Mouse (Mus musculus) lung, postnatal 0 days (tissue): Measurements from ENCODE around the gene Zmpste24. TPM values are rescaled to one million over a fixed set of nuclear protein-coding genes. Genes with fewer than 3 reads are reported as not detected.

Experiments used
- ATAC-seq: fragments of 200-750 bp; cut with Nextera tagmentation; 2 replicates; pipeline ENCODE4 v1.8.0; 2017; ENCODE audit warnings: moderate library complexity
- DNase-seq: peaks from one replicate; pipeline ENCODE4 v3.0.0-alpha.2; 2016; ENCODE audit warnings: low spot score
- H3K27ac ChIP-seq: fragments of 300-500 bp; sonication (generic); 2 replicates; pipeline ENCODE4 v1.5.1; 2014; ENCODE audit warnings: antibody characterized with exemption, mild to moderate bottlenecking, low read length, mixed read lengths
- H3K27me3 ChIP-seq: fragments of 300-500 bp; sonication (generic); replicated peaks from 2 replicates; pipeline ENCODE4 v1.6.1; 2014; ENCODE audit warnings: low read length, mixed read lengths; ENCODE audit not compliant: insufficient read depth
- H3K36me3 ChIP-seq: fragments of 300-500 bp; sonication (generic); 2 replicates; pipeline ENCODE4 v1.6.1; 2014; ENCODE audit warnings: low read length, mixed read lengths; ENCODE audit not compliant: insufficient read depth
- H3K4me1 ChIP-seq: fragments of 300-500 bp; sonication (generic); 2 replicates; pipeline ENCODE4 v1.6.1; 2014; ENCODE audit warnings: antibody characterized with exemption, low read depth, low read length, mixed read lengths; ENCODE audit not compliant: insufficient read depth
- H3K4me2 ChIP-seq: fragments of 300-500 bp; sonication (generic); replicated peaks from 2 replicates; pipeline ENCODE4 v1.6.1; 2014; ENCODE audit warnings: low read depth, mild to moderate bottlenecking, low read length, moderate library complexity, mixed read lengths
- H3K4me3 ChIP-seq: fragments of 300-500 bp; sonication (generic); 2 replicates; pipeline ENCODE4 v1.5.1; 2014; ENCODE audit warnings: low read depth, low read length
- H3K9ac ChIP-seq: fragments of 300-500 bp; sonication (generic); replicated peaks from 2 replicates; pipeline ENCODE4 v1.6.1; 2014; ENCODE audit warnings: low read depth, mild to moderate bottlenecking
- H3K9me3 ChIP-seq: fragments of 300-500 bp; sonication (generic); 2 replicates; pipeline ENCODE4 v1.6.1; 2016; ENCODE audit warnings: low read length, mixed read lengths
- CTCF ChIP-seq: IDR thresholded peaks from 2 replicates; pipeline ENCODE4 v1.5.1; 2016; ENCODE audit warnings: antibody characterized with exemption, mild to moderate bottlenecking
- EP300 ChIP-seq: IDR thresholded peaks from 2 replicates; pipeline ENCODE4 v1.6.1; 2016; ENCODE audit warnings: antibody characterized with exemption, mild to moderate bottlenecking, control low read depth
- WGBS: fragments of 180-500 bp; shearing (Covaris S2); extraction: QIAGEN DNeasy Blood & Tissue Kit; methylation state at CpG from one replicate; pipeline ENCODE4 v1.1.7; 2014; 5-methylcytosine and 5-hydroxymethylcytosine counted together
- polyA plus RNA-seq: library from polyadenylated mRNA; unstranded; fragments of >200 nt; fragmentation: Nextera tagmentation; extraction: Ambion mirVana; gene quantifications from 2 replicates; pipeline ENCODE4 v1.2.1, GENCODE M21; 2015

Gene Zmpste24
- polyA plus RNA-seq, 1 experiment from 2014 or later, result 24.8 TPM

DNA sequence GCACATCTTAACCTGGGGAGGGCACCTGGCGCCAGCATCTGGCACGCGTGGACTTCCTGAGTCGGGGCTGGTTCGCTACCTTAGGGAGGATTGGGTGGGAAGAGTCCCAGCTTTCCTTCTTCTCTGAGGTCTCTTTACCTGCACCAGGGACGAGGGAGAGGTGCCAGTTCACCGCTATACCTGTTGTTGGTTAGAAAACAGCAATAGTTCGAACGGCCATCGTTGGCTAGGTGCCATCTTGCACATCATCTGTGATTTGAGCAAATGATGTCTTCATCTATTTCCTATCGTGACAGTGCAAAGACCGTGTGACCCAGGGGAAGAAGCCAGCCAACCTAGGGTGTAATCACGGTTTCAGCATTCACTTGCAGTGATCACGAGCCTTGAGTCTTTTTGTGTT lies 57.7 kb downstream of the Zmpste24 start:
- 56% methylated on average over 14 of the region's 14 CpGs for WGBS
- DNase-seq, result no peak
- peaks cover 5% of the 10 kb centered on the region; the same call in 1 of the 2 replicates for H3K4me1 ChIP-seq
- no peaks in the 10 kb centered on the region for H3K36me3 ChIP-seq
- no peak overlapping the region for H3K9ac ChIP-seq
- H3K4me3 ChIP-seq, result no peak overlapping the region
- no peak for TF ChIP-seq CTCF
- no peak for TF ChIP-seq EP300
- 0 out of 2 replicates have a peak, but pooled peaks cover 8% of the 10 kb centered on the region for H3K27me3 ChIP-seq
- ATAC-seq, result no peak
- H3K9me3 ChIP-seq, result no peaks in the 10 kb centered on the region
- H3K27ac ChIP-seq, result no peak overlapping the region
- no peak overlapping the region for H3K4me2 ChIP-seq

DNA sequence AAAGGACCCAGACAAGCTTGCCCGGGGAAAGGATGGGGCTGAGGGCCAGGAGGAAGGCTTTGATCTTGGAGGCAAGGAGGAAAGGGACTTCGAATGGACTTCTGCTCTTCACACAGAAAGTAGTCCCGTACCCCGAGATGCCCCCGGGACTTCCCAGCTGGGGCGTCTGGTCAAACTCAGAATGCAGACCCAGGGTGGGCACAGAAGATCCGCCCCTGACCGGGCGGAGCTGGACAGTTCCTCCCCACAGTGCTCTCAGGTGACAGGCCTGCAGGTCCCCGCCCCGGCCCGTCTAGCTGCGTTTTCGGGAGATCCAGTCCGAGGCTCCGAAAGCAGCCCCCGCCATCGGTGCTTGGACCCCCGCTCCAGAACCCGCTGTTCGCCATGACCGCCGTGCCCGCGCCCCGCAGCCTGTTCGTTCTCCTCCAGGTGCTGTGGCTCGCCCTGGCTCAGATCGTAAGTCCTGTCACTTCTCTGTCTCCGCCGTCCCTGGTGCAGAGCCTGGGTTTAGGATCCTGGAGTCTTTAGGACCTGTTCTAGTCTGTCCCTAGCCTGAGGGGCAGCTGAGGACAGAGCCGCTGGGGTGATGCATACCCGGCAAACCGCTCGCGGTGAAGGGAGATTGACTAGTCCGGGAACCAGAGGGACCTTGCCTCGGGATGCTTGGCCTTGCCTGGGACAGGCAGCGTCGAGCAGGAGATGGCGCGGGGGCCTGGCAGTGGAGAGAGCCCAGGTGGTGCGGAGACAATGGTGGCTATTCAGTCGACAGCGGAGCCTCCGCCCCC lies 58.5 kb downstream of the Zmpste24 start, which contains the start of gene Col9a2:
TSS of gene Col9a2 (plus strand) at position 55 of the 785 bp plus-strand sequence.
- H3K9me3 ChIP-seq, result no peaks in the 10 kb centered on the region
- 0 out of 2 replicates have a peak, but pooled peaks cover 8% of the 10 kb centered on the region for H3K27me3 ChIP-seq
- ATAC-seq (no peak), DNase-seq (no peak)
- WGBS, result 3% methylated on average over 46 of the region's 46 CpGs
- H3K4me2 ChIP-seq, result peak within 1 kb of the TSS; percentile 57
- H3K36me3 ChIP-seq, result no peaks in the 10 kb centered on the region
- TF ChIP-seq CTCF (no peak), EP300 (no peak)
- H3K4me1 ChIP-seq, result peaks cover 5% of the 10 kb centered on the region; the same call in 1 of the 2 replicates
- H3K27ac ChIP-seq, result no peak within 1 kb of the TSS
- H3K4me3 ChIP-seq, result peak within 1 kb of the TSS; percentile 31
- H3K9ac ChIP-seq, result no peak within 1 kb of the TSS

DNA sequence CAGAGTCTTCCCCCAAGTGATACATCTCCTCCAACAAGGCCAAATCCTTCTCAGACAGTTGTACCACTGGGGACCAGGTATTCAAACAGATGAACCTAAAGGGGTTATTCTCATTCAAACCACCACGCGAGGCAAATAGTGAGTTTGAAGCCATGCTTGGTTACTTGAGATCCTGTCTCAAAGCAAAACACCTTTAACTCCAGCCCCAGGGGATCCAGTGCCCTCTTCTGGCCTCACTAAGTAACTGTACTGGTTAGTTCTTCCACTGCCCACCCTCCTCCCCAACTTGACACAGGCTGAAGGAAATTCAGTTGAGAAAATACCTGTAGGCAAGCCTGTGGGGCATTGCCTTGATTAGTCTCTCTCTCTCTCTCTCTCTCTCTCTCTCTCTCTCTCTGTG lies 65.0 kb downstream of the Zmpste24 start:
- H3K4me2 ChIP-seq, result no peak overlapping the region
- no peaks in the 10 kb centered on the region for H3K4me1 ChIP-seq
- no peaks in the 10 kb centered on the region for H3K27me3 ChIP-seq
- H3K4me3 ChIP-seq, result no peak overlapping the region
- 69% methylated on average over 2 of the region's 2 CpGs for WGBS
- no peak for DNase-seq
- no peak for ATAC-seq
- TF ChIP-seq EP300 (no peak), CTCF (peak; percentile 58)
- H3K36me3 ChIP-seq, result no peaks in the 10 kb centered on the region
- H3K27ac ChIP-seq, result no peak overlapping the region
- H3K9ac ChIP-seq, result no peak overlapping the region
- no peaks in the 10 kb centered on the region for H3K9me3 ChIP-seq

DNA sequence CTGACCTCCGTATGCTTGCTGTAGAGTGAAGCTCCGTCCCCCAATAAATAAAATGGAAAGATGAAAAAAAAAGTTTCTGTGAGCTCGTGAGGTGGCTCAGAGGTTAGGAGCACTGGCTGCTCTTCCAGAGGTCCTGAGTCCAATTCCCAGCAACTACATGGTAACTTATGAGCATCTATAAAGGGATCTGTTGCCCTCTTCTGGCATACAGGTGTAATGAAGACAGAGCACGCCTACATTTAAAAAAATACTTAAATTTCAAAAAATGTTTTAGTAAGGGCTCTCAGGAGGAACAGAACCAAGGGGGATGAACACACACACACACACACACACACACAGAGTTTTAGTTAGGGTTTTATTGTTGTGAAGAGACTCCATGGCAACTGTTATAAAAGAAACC lies 66.6 kb downstream of the Zmpste24 start:
- Histone ChIP-seq H3K4me3 (no peak overlapping the region), H3K27me3 (no peaks in the 10 kb centered on the region), H3K9ac (no peak overlapping the region), H3K9me3 (no peaks in the 10 kb centered on the region), H3K36me3 (no peaks in the 10 kb centered on the region), H3K27ac (no peak overlapping the region), H3K4me1 (no peaks in the 10 kb centered on the region), H3K4me2 (no peak overlapping the region)
- TF ChIP-seq CTCF (peak; percentile 45), EP300 (no peak)
- ATAC-seq (no peak), DNase-seq (no peak)
- 51% methylated on average over 4 of the region's 4 CpGs for WGBS

DNA sequence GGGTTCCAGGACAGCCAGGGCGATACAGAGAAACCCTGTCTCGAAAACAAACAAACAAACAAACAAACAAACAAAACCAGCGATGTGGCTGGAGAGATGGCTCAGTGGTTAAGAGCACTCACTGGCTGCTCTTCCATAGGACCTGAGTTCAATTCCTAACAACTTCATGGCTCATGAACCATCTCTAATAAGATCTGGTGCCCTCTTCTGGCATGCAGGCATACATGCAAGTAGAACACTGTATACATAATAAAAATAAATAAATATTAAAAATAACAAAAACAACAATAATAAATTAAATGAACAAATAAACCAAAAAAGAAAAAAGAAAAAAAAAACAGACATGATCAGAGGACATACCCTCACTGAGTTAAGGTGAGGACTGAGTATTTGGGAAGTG lies 68.4 kb downstream of the Zmpste24 start:
- TF ChIP-seq CTCF, result peak; percentile 24; the same call in 1 of the 2 replicates
- TF ChIP-seq EP300, result no peak
- no peaks in the 10 kb centered on the region for H3K9me3 ChIP-seq
- H3K27me3 ChIP-seq, result no peaks in the 10 kb centered on the region
- no peaks in the 10 kb centered on the region for H3K4me1 ChIP-seq
- no peak overlapping the region for H3K27ac ChIP-seq
- no peak for ATAC-seq
- no peak overlapping the region for H3K4me3 ChIP-seq
- no peak overlapping the region for H3K4me2 ChIP-seq
- no peak for DNase-seq
- no peak overlapping the region for H3K9ac ChIP-seq
- 64% methylated on average over 3 of the region's 3 CpGs for WGBS
- no peaks in the 10 kb centered on the region for H3K36me3 ChIP-seq

DNA sequence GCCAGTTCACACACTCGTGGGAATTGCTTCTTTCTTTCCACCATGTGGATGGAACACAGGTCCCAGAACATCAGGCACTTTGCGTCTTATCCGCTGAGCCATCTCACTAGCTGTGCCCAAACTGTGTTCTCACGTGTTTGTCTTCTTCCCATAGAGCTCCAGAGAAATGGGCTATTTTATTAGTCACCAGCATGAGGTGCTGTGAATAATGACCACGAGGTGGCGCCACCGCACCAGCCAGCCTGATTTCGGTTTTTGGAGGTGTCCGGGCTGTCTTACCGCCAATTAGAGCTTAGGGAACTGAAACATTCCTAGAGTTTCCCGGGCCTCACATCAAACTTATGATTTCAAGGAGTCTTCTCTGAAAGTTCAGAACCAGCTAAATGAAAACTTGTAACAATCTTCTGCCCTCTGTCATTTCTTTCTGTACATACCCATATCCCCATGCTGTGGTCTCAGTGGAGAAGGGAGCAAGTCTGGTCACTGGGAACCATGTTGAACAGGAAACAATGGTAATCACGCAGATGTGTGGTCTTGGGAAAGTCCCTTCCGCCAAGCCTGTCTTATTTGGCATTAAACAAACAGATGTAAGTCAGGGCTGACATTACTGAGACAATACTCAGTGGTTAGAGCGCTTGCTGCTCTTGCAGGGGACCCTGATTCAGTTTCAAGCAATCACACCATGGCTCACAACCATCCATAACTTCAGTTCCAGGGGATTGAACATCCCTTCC lies 69.2 kb downstream of the Zmpste24 start:
- Histone ChIP-seq H3K4me3 (no peak overlapping the region), H3K4me2 (no peak overlapping the region), H3K27ac (no peak overlapping the region), H3K9me3 (no peaks in the 10 kb centered on the region), H3K9ac (no peak overlapping the region), H3K27me3 (no peaks in the 10 kb centered on the region), H3K4me1 (no peaks in the 10 kb centered on the region), H3K36me3 (no peaks in the 10 kb centered on the region)
- 26% methylated on average over 14 of the region's 14 CpGs for WGBS
- peak; percentile 86 for TF ChIP-seq CTCF
- no peak for TF ChIP-seq EP300
- DNase-seq, result peak; percentile 63
- ATAC-seq, result no peak
